Mouse (Mus musculus): Measurements from ENCODE around the gene Nmnat3.

Gene Nmnat3

DNA sequence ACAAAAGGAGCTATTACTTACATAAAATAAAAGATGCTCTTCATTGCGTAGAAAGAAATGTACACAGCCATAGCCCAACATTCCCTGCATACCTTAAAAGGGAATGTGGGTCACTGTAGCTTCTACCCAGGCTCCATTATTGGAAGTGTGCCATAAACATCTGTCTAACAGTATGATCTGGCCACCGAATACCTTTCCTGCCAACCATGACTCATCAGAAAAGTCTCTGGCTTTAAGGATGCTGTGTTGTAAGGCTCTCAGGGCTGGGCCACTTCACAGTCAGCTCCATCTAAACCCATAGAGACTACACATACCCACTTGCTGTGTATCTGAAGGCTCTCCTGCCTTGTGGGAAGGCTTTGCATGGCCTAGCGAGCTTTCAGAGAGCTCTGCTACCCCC, 73.8 kb downstream of the Nmnat3 start:
- DNase-seq (ENCODE audit: low spot score) = no peak

- DNase-seq (ENCODE audit: low spot score) = no peak
Measured at GRCm38 (mm10) chr9:98366075-98366474, 78.8 kb downstream of the Nmnat3 start.

GRCm38 (mm10) chr9:98367333-98367962, 80.2 kb downstream of the Nmnat3 start:
- no peak for DNase-seq (ENCODE audit: low spot score)

- no peak for DNase-seq (ENCODE audit: low spot score)
Measured at GRCm38 (mm10) chr9:98369707-98370106, 82.5 kb downstream of the Nmnat3 start.

GRCm38 (mm10) chr9:98373358-98373757, 86.1 kb downstream of the Nmnat3 start:
- no peak for DNase-seq (ENCODE audit: low spot score)

GRCm38 (mm10) chr9:98374897-98375296, 87.7 kb downstream of the Nmnat3 start:
- no peak for DNase-seq (ENCODE audit: low spot score)

- DNase-seq (ENCODE audit: low spot score) = no peak
Measured at GRCm38 (mm10) chr9:98375329-98376170, 88.3 kb downstream of the Nmnat3 start.

DNA sequence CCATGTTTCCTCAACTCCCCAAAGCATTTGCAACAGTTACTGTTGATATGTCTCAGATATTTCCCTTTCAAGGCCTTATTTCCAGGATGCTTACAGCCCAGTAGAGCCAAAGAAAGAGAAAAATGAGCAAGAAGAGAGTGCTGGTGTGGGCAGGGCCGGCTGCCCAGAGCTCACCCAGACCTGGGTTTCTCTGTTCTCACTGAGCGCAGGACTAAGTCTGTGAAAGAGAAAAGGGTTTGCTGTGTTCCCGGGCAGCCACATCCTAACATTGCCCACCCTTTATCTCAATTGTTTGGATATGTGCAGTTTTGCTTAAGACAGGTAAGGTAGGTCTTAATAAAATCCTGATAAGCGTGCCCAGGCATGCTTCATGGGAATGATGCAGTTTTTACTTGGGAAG, 92.5 kb downstream of the Nmnat3 start:
- no peak for DNase-seq (ENCODE audit: low spot score)

GRCm38 (mm10) chr9:98380593-98380992, 93.4 kb downstream of the Nmnat3 start:
- DNase-seq (ENCODE audit: low spot score) = no peak

GRCm38 (mm10) chr9:98387741-98388632, 100.8 kb downstream of the Nmnat3 start:
- no peak for DNase-seq (ENCODE audit: low spot score)

DNA sequence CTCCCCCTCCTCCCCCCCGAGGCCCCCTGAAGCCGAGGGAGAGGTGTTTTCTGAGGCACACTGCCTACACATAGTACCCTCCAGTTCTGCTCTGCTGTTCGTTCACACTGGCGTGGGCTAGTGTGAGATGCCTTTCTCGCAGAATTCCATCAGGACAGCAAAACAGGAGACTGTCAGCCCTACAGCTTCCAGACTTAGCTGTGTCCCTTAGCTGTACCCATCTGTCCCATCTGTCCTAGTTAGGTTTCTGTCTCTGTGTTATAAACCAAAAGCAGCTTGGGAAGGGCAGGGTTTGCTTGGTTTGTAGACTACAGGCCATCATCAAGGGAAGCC, 101.4 kb downstream of the Nmnat3 start:
- no peak for DNase-seq (ENCODE audit: low spot score)

DNA sequence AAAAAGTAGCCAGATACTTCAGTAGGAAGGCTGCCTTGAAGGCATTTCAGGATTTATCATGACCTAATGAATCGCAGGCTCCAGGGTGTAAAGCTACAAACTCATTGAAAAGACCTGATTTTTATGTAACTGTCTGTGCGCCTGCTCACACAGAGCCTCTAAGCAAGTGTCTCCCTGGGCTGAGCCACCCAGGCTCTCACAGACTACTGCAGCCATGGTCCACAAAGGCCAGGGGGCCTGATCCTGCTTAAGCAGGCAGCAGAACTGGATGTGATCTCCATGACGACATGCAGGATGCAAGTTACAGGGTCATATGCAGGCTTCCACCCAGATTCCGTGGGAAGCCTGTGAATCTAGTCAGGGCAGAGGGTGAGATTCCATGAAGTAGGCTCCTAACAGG, 106.3 kb downstream of the Nmnat3 start:
- no peak for DNase-seq (ENCODE audit: low spot score)

DNA sequence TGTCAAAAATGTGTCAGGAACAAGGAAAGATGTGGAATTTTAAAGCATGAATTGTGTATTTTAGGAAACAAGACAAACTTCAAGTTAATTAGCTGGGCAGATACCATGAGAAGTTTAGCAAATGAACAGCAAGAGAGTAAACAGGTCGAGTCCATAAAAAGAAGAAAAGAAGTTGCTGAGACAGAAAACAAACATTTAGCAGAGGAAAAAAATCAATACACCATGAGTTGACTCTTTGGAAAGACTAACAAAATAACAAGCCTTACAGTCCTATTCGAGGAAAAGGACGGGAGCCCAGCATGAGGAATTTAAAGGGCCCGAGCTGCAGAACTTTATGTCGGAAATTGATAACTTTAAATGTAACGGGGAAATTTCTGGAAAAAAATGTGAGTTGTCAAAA, 110.0 kb downstream of the Nmnat3 start:
- DNase-seq (ENCODE audit: low spot score) = no peak

GRCm38 (mm10) chr9:98397866-98398265, 110.6 kb downstream of the Nmnat3 start:
- no peak for DNase-seq (ENCODE audit: low spot score)

DNA sequence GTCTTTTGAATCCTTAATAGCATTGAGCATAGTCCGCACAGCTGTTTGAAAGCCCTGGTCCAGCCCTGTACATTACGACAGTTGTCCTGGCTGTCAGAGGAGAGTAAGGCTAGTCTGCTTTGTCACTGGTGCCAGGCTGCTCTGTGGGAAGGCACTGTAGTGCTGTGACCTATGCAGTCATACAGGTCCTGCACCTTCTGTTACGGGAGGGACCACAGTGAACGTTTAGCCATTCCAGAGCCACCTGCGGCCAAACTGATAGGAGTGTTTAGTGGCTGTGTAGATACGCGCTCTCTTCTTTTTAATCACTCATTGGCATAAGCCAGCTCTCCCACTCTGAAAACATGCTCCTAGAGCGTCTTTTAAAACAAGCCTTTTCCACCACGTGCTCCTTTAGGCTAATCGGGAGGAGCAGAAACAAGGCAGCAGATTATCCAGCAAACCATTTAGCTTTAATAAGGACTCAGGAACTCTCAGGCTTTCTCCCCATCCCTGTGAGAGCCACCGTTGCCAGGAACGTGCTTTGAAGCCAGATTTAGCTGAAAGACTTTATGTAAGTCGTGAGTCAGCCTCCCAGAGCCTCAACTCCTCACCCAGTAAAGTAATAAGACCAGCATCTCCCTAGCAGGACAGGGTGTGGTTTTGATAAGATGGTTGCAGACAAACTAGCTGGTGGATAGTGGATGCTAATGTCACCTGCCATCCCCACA, 113.1 kb downstream of the Nmnat3 start:
- DNase-seq (ENCODE audit: low spot score) = no peak

DNA sequence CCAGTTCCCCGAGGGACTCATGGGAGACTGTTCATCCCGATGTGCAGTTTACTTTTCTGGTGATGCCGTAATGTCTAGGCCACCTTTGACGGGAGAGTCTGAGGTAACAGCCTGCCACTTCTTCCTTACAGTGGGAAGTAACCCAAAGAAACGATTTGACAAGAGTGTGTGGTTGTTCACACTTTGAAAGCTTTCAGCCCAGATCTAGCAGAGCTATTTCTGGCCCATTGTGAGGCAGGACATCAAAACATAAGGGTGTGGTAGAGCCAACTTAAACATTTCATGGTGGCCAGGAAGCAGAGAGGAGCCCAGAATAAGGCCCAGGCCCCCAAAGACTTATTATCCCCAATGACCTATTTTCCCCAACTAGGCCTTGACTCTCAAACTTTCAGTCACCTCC, 114.4 kb downstream of the Nmnat3 start:
- no peak for DNase-seq (ENCODE audit: low spot score)

DNA sequence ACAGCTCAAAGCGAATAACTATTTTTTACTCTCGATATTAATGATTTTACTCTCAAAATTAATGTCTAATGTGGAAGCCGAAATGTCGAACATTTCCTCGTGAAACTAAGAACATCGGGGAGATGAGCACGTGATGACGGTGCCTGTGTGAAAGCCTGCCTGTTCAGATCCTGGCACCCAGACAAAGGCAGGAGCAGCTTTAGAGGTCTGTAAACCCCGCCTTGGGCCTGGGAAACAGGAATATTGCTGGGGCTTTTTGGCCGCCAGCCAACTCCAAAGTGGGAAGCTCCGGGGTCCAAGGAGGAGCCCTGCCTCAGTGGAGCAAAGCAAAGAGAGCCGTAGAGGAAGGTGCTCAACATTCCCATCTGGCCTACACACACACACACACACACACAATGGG, 120.5 kb downstream of the Nmnat3 start:
- no peak for DNase-seq (ENCODE audit: low spot score)

DNA sequence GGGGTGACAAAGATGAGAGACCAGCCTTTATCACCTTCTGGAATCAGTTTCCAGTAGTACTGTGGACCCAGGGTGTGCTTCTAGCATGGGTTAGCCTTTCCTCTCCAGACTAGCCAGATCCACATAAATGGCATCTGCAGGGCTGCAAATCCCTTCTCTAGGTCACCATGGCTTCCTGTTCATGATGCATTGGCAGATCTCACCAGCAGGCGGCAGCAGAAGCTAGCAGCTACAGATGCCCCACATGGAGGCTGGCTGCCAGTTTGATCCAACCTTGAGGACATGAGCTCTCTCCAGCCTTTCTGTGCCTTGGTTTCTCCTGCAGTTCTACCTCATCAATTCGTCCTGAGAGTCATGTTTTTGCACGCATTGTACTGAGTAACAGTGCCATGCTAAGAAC, 121.9 kb downstream of the Nmnat3 start:
- peak; percentile 50 for DNase-seq (ENCODE audit: low spot score)

- no peak for DNase-seq (ENCODE audit: low spot score)
Measured at GRCm38 (mm10) chr9:98415427-98415826, 128.2 kb downstream of the Nmnat3 start.

- no peak for DNase-seq (ENCODE audit: low spot score)
Measured at GRCm38 (mm10) chr9:98417919-98418318, 130.7 kb downstream of the Nmnat3 start.

DNA sequence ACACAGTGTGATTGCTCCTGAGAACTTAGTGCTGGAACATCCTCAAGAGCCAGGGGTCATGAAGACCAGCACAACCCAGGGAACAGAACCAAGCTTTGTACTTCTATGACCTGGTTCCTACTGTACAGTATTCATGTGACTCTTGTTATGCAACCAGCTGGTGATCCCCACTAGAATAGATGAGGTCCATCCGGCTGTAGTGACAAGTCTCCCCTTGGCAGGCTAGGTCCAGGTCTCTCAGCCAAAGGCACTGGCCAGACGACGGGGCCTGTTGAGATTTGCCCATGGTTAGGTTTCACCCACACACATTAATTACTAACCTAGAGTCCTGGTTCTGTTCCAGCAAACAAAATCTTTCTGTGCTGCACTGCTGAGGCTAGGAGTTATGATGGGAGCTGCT, 131.1 kb downstream of the Nmnat3 start:
- DNase-seq (ENCODE audit: low spot score) = no peak

DNA sequence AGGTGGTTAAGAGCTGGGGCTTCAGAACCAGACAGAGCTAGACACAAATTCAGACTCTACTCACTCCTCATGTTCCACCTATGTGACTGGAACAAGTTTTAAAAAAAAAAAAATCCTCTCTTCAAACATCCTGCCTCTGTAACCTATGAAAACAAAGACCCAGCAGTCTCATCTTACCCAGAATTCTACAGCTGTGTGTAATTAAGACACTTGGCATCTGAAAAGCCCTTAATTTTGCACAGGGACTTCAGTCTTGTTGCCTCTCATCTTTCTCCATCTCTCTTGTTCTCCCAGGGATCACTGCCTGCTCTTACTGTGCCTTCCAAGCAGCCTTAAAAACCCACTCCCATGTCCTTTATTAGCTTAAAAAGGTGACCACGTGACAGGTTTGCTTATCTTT, 133.4 kb downstream of the Nmnat3 start:
- DNase-seq (ENCODE audit: low spot score) = no peak
